Mouse (Mus musculus) left cerebral cortex, adult 2 months (tissue): ENCODE results near the gene Slc7a15. TPM values are rescaled to one million over a fixed set of nuclear protein-coding genes. Genes with fewer than 3 reads are reported as not detected.
"Not testable (repeated sequence)": the region's sequence is repeated elsewhere in the genome, so short reads cannot be mapped to it uniquely, and the experiment has no call there.

ENCODE experiments used
- DNase-seq, 2 experiments: peaks; one replicate each; pipeline ENCODE4 v3.0.0; 2021 to 2022; ENCODE audit warnings: low spot score in 2 of 2, mixed read lengths in 1 of 2; ENCODE audit errors: extremely low spot score in 1 of 2
- H3K27ac ChIP-seq: fragments of 200-600 bp; 2 replicates; pipeline ENCODE4 v1.8.1; 2022
- H3K4me3 ChIP-seq: fragments of 200-600 bp; 2 replicates; pipeline ENCODE4 v1.8.1; 2022
- CTCF ChIP-seq: fragments of 200-600 bp; IDR thresholded peaks from 2 replicates; pipeline ENCODE4 v1.8.1; 2022; ENCODE audit warnings: antibody characterized with exemption, mild to moderate bottlenecking, moderate library complexity
- intact Hi-C: fragments of 180-260 bp; cut with DNase I; formaldehyde crosslinking; loops from one replicate; pipeline ENCODE4 v1.15.1; 2025
- long read RNA-seq, 2 experiments: library from polyadenylated mRNA; stranded (forward); transcript quantifications; one replicate each; pipeline ENCODE4 v2.0.0; 2021; ENCODE audit warnings: borderline mapping rate in 2 of 2
- total RNA-seq, 2 experiments: library from RNA; stranded (reverse); gene quantifications; 2 replicates each; pipeline ENCODE4 v1.2.3; 2021

Slc7a15 gene
- total RNA-seq = not detected
- long read RNA-seq, experiment 1, partial matches to known transcripts = 0 of 2 reads
- long read RNA-seq, experiment 1, other reads (novel, unspliced or antisense) = 2 of 2 reads
- long read RNA-seq, experiment 2 = 0 reads

GRCm38 (mm10) chr12:8598966-8599365, at the start of gene Slc7a15:
Gene Slc7a15, minus strand, starts transcription at chr12:8599066.
- DNase-seq, H3K4me3 ChIP-seq, H3K27ac ChIP-seq, intact Hi-C loops: not testable (repeated sequence)

GRCm38 (mm10) chr12:8648211-8648610, 49.3 kb upstream of the Slc7a15 start:
- intact Hi-C loops, H3K4me3 ChIP-seq, DNase-seq, H3K27ac ChIP-seq: not testable (repeated sequence)

GRCm38 (mm10) chr12:8641425-8641735, 42.5 kb upstream of the Slc7a15 start:
- intact Hi-C loops = loop anchor here (1.0 kb wide), 1 partner anchor 33 kb away; the partner anchor contains the start of gene Pum2
- peak overlapping the region; percentile 100 for H3K27ac ChIP-seq
- peak in 1 of 2 experiments; percentile 22 for DNase-seq
- peak overlapping the region; percentile 81 for H3K4me3 ChIP-seq
- TF ChIP-seq CTCF = no peak

GRCm38 (mm10) chr12:8640711-8641424, 42.0 kb upstream of the Slc7a15 start:
- peak; percentile 6; the same call in 1 of the 2 replicates for TF ChIP-seq CTCF
- intact Hi-C loops = loop anchor here (1.0 kb wide), 1 partner anchor 33 kb away; the partner anchor contains the start of gene Pum2
- DNase-seq = peak; percentile 99 to 100
- Histone ChIP-seq H3K27ac (peak overlapping the region; percentile 100), H3K4me3 (peak overlapping the region; percentile 81)

GRCm38 (mm10) chr12:8640186-8640585, 41.3 kb upstream of the Slc7a15 start:
- peak overlapping the region; percentile 81 for H3K4me3 ChIP-seq
- H3K27ac ChIP-seq = peak overlapping the region; percentile 100; the same call in 1 of the 2 replicates
- intact Hi-C loops, DNase-seq: not testable (repeated sequence)

- DNase-seq = peak; percentile 63 to 77
- intact Hi-C loops = loop anchor here (10.0 kb wide), 2 partner anchors 314 to 366 kb away; no protein-coding TSS in a partner anchor
These were observed 39.7 kb upstream of the Slc7a15 start for GRCm38 (mm10) chr12:8638411-8639087.

GRCm38 (mm10) chr12:8636945-8637344, 38.1 kb upstream of the Slc7a15 start:
- Histone ChIP-seq H3K27ac (no peak overlapping the region), H3K4me3 (no peak overlapping the region)
- no peak for TF ChIP-seq CTCF
- no peak for DNase-seq
- intact Hi-C loops = loop anchor here (10.0 kb wide), 2 partner anchors 312 to 368 kb away; no protein-coding TSS in a partner anchor

More at GRCm38 (mm10) chr12:8638411-8639087, 39.7 kb upstream of the Slc7a15 start:
- peak; percentile 80 for TF ChIP-seq CTCF
- H3K4me3 ChIP-seq, H3K27ac ChIP-seq: not testable (repeated sequence)

GRCm38 (mm10) chr12:8635546-8635945, 36.7 kb upstream of the Slc7a15 start:
- DNase-seq = no peak
- TF ChIP-seq CTCF = no peak
- H3K4me3 ChIP-seq = no peak overlapping the region
- no peak overlapping the region for H3K27ac ChIP-seq
- intact Hi-C loops = loop anchor here (10.0 kb wide), 2 partner anchors 311 to 369 kb away; no protein-coding TSS in a partner anchor

- intact Hi-C loops = loop anchor here (10.0 kb wide), 2 partner anchors 310 to 370 kb away; no protein-coding TSS in a partner anchor
- DNase-seq = no peak
- Histone ChIP-seq H3K4me3 (no peak overlapping the region), H3K27ac (no peak overlapping the region)
- no peak for TF ChIP-seq CTCF
These were observed 35.4 kb upstream of the Slc7a15 start for GRCm38 (mm10) chr12:8634306-8634705.

GRCm38 (mm10) chr12:8632737-8633365, 34.0 kb upstream of the Slc7a15 start:
- TF ChIP-seq CTCF = no peak
- no peak overlapping the region for H3K4me3 ChIP-seq
- no peak overlapping the region for H3K27ac ChIP-seq
- no peak for DNase-seq
- intact Hi-C loops = loop anchor here (10.0 kb wide), 2 partner anchors 308 to 372 kb away; no protein-coding TSS in a partner anchor

- H3K27ac ChIP-seq = no peak overlapping the region
- no peak for DNase-seq
- TF ChIP-seq CTCF = no peak
- intact Hi-C loops = loop anchor here (10.0 kb wide), 2 partner anchors 307 to 373 kb away; no protein-coding TSS in a partner anchor
- no peak overlapping the region for H3K4me3 ChIP-seq
These were observed 32.8 kb upstream of the Slc7a15 start for GRCm38 (mm10) chr12:8631691-8632090.
